Comparison of ENCODE assay signal across 16 mouse cellular contexts in the genomic region with DNA sequence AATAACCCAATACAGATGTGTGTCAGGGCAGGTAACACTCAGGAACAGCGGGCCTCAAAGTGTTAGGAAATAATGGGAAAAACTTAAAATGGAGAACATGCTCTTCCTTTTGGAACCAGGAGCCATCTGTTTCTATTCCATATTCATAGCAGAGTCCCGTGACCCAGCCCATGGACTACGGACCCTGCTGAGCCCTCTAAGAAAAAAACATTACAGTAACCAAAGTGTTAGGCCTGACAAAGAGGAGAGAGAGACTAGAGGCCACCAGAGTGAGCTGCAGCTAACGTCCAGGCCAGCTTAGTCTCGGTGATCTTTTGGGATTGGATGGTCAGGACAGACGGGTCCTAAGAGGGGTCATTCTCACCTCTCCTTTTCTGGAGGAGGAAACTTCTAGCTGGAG. TPM values are rescaled to one million over a fixed set of nuclear protein-coding genes. Genes with fewer than 3 reads are reported as not detected.
A peak's percentile ranks its signal among the peaks of the same experiment; 100 is the strongest.
DNase-seq lines count a peak whose midpoint lies in the region; ATAC-seq and TF ChIP-seq lines count a peak whose summit lies in the region.
"Had no signal": no experiment of that assay in that cellular context is flagged by ENCODE, and none has a peak within 500 bp of the region (broad histone marks: within the 10 kb centered on the region; RNA-seq: fewer than 3 reads in every experiment).

No protein-coding gene starts in this region.

- peaks cover 16% of the 10 kb centered on the region for H3K4me1 ChIP-seq in forebrain, embryonic 13.5 days
- peaks cover 5% of the 10 kb centered on the region; the same call in 1 of the 2 replicates for H3K4me1 ChIP-seq in forebrain, embryonic 16.5 days (replicated peaks; ENCODE audit: control insufficient read depth, insufficient read depth, low read length)
- H3K4me1 ChIP-seq in kidney, embryonic 15.5 days, result peaks cover 22% of the 10 kb centered on the region
- H3K4me1 ChIP-seq in intestine, postnatal 0 days (replicated peaks; ENCODE audit: control insufficient read depth, insufficient read depth, low read length), result no peaks in the 10 kb centered on the region
- H3K4me1 ChIP-seq in limb, embryonic 12.5 days (replicated peaks), result peaks cover 30% of the 10 kb centered on the region

- TF ChIP-seq CTCF in intestine, postnatal 0 days (IDR thresholded peaks at IDR 0.05; ENCODE audit: low read depth), result peak; percentile 37

- H3K36me3 ChIP-seq in forebrain, embryonic 13.5 days (ENCODE audit: poor library complexity, severe bottlenecking), result no peaks in the 10 kb centered on the region
- H3K36me3 ChIP-seq in forebrain, embryonic 16.5 days (ENCODE audit: control insufficient read depth, insufficient read depth), result no peaks in the 10 kb centered on the region
- H3K36me3 ChIP-seq in kidney, embryonic 15.5 days, result no peaks in the 10 kb centered on the region
- no peaks in the 10 kb centered on the region for H3K36me3 ChIP-seq in intestine, postnatal 0 days (ENCODE audit: control insufficient read depth, insufficient read depth)
- H3K36me3 ChIP-seq in limb, embryonic 12.5 days, result no peaks in the 10 kb centered on the region
- H3K36me3 ChIP-seq: forebrain, embryonic 12.5 days had no signal

- H3K27ac ChIP-seq in forebrain, embryonic 13.5 days, result no peak overlapping the region; the same call in 1 of the 2 replicates
- no peak overlapping the region for H3K27ac ChIP-seq in forebrain, embryonic 16.5 days (ENCODE audit: low read length)
- no peak overlapping the region for H3K27ac ChIP-seq in kidney, embryonic 15.5 days
- peak overlapping the region; percentile 78 for H3K27ac ChIP-seq in intestine, postnatal 0 days (ENCODE audit: low read depth, low read length)
- peak overlapping the region; percentile 80 for H3K27ac ChIP-seq in limb, embryonic 12.5 days
- H3K27ac ChIP-seq: forebrain, embryonic 12.5 days; layer of hippocampus, adult 2 months had no signal

- H3K9ac ChIP-seq in forebrain, embryonic 13.5 days, result peak overlapping the region; percentile 45; the same call in 1 of the 2 replicates
- H3K9ac ChIP-seq in forebrain, embryonic 16.5 days (replicated peaks; ENCODE audit: low read depth, low read length), result no peak overlapping the region
- H3K9ac ChIP-seq in kidney, embryonic 15.5 days, result no peak overlapping the region
- no peak overlapping the region for H3K9ac ChIP-seq in intestine, postnatal 0 days (ENCODE audit: low read depth, low read length)
- no peak overlapping the region for H3K9ac ChIP-seq in limb, embryonic 12.5 days (replicated peaks)
- H3K9ac ChIP-seq: forebrain, embryonic 12.5 days had no signal

- no peaks in the 10 kb centered on the region for H3K9me3 ChIP-seq in forebrain, embryonic 13.5 days (replicated peaks)
- H3K9me3 ChIP-seq in forebrain, embryonic 16.5 days (ENCODE audit: control insufficient read depth, low read length), result no peaks in the 10 kb centered on the region; the same call in 1 of the 2 replicates
- no peaks in the 10 kb centered on the region for H3K9me3 ChIP-seq in kidney, embryonic 15.5 days (replicated peaks)
- no peaks in the 10 kb centered on the region for H3K9me3 ChIP-seq in intestine, postnatal 0 days (ENCODE audit: control insufficient read depth)
- no peaks in the 10 kb centered on the region; the same call in 1 of the 2 replicates for H3K9me3 ChIP-seq in limb, embryonic 12.5 days
- H3K9me3 ChIP-seq: forebrain, embryonic 12.5 days had no signal

- no peak overlapping the region for H3K4me3 ChIP-seq in forebrain, embryonic 13.5 days
- H3K4me3 ChIP-seq in forebrain, embryonic 16.5 days (replicated peaks; ENCODE audit: low read length), result no peak overlapping the region
- H3K4me3 ChIP-seq in kidney, embryonic 15.5 days (replicated peaks), result no peak overlapping the region
- H3K4me3 ChIP-seq in intestine, postnatal 0 days (ENCODE audit: low read depth, low read length), result no peak overlapping the region
- no peak overlapping the region for H3K4me3 ChIP-seq in limb, embryonic 12.5 days (replicated peaks)
- H3K4me3 ChIP-seq: forebrain, embryonic 12.5 days; layer of hippocampus, adult 2 months; megakaryocyte, embryonic 14.5 days had no signal

- DNase-seq in kidney, adult 11 months, result peak; percentile 61
- no peak for DNase-seq in gastrocnemius, postnatal 4 days (ENCODE audit: low spot score in 2 of 2)
- DNase-seq in c-Kit-positive CD71-positive TER-119-positive erythroid progenitor cells, embryonic 14.5 days (ENCODE audit: low spot score), result no peak
- DNase-seq: lung, adult 18-20 months; thymus, adult 18-20 months had no signal

- 50% methylated on average over 6 of the region's 6 CpGs for WGBS in forebrain, embryonic 13.5 days
- WGBS in forebrain, embryonic 16.5 days, result 49% methylated on average over 6 of the region's 6 CpGs
- 55% methylated on average over 6 of the region's 6 CpGs for WGBS in kidney, embryonic 15.5 days
- WGBS in intestine, postnatal 0 days, result 31% methylated on average over 6 of the region's 6 CpGs
- 27% methylated on average over 6 of the region's 6 CpGs for WGBS in limb, embryonic 12.5 days

- no peak overlapping the region for H3K4me2 ChIP-seq in forebrain, embryonic 13.5 days
- no peak overlapping the region for H3K4me2 ChIP-seq in forebrain, embryonic 16.5 days (ENCODE audit: low read length)
- no peak overlapping the region for H3K4me2 ChIP-seq in kidney, embryonic 15.5 days
- H3K4me2 ChIP-seq in intestine, postnatal 0 days (replicated peaks; ENCODE audit: low read depth), result peak overlapping the region; percentile 22
- H3K4me2 ChIP-seq in limb, embryonic 12.5 days, result no peak overlapping the region
- H3K4me2 ChIP-seq: forebrain, embryonic 12.5 days had no signal

- ATAC-seq in forebrain, embryonic 13.5 days, result no peak
- no peak for ATAC-seq in forebrain, embryonic 16.5 days
- no peak for ATAC-seq in kidney, embryonic 15.5 days (replicated peaks; ENCODE audit: low FRiP score)
- ATAC-seq in intestine, postnatal 0 days, result peak; percentile 65
- no peak for ATAC-seq in limb, embryonic 12.5 days (ENCODE audit: insufficient number of reproducible peaks, insufficient read depth, low FRiP score, low TSS enrichment, low read depth)

- H3K27me3 ChIP-seq in forebrain, embryonic 13.5 days, result peaks cover 7% of the 10 kb centered on the region; the same call in 1 of the 2 replicates
- H3K27me3 ChIP-seq in forebrain, embryonic 16.5 days (replicated peaks; ENCODE audit: control insufficient read depth, insufficient read depth, low read length), result peaks cover 6% of the 10 kb centered on the region
- H3K27me3 ChIP-seq in kidney, embryonic 15.5 days, result peaks cover 4% of the 10 kb centered on the region; the same call in 1 of the 2 replicates
- H3K27me3 ChIP-seq in intestine, postnatal 0 days (replicated peaks; ENCODE audit: control insufficient read depth, insufficient read depth, low read length), result no peaks in the 10 kb centered on the region
- H3K27me3 ChIP-seq in limb, embryonic 12.5 days, result peaks cover 3% of the 10 kb centered on the region; the same call in 1 of the 2 replicates

RNA-seq across cellular contexts. Expression of a gene that starts 5.1 kb away (rescaled TPM):
- 8.9 and 10.3 TPM in 2 replicates for polyA plus RNA-seq in forebrain, embryonic 13.5 days (2015; fragmentation: Nextera tagmentation; extraction: Ambion mirVana)
- 11.2 and 16.1 TPM in 2 replicates for polyA plus RNA-seq in forebrain, embryonic 16.5 days (2015; fragmentation: Nextera tagmentation; extraction: Ambion mirVana)
- polyA plus RNA-seq in kidney, embryonic 15.5 days (2015; fragmentation: Nextera tagmentation; extraction: Ambion mirVana), result 23.6 and 25.4 TPM in 2 replicates
- 10.6 and 11.1 TPM in 2 replicates for polyA plus RNA-seq in intestine, postnatal 0 days (2015; fragmentation: Nextera tagmentation; extraction: Ambion mirVana)
- polyA plus RNA-seq in limb, embryonic 12.5 days (2016; fragmentation: Nextera tagmentation; extraction: Ambion mirVana), result 22.1 and 25.7 TPM in 2 replicates
- total RNA-seq in gastrocnemius, postnatal 4 days (2021), result 10 to 100 TPM; 56.6 to 60.6 TPM

RNA-seq across cellular contexts. Expression of a gene that starts 15.7 kb away (rescaled TPM):
- polyA plus RNA-seq in forebrain, embryonic 13.5 days (2015; fragmentation: Nextera tagmentation; extraction: Ambion mirVana), result 82.1 and 94.8 TPM in 2 replicates
- polyA plus RNA-seq in forebrain, embryonic 16.5 days (2015; fragmentation: Nextera tagmentation; extraction: Ambion mirVana), result 138 and 168 TPM in 2 replicates
- polyA plus RNA-seq in kidney, embryonic 15.5 days (2015; fragmentation: Nextera tagmentation; extraction: Ambion mirVana), result 29.8 and 36.6 TPM in 2 replicates
- 9.3 and 10.3 TPM in 2 replicates for polyA plus RNA-seq in intestine, postnatal 0 days (2015; fragmentation: Nextera tagmentation; extraction: Ambion mirVana)
- 43.1 and 44.3 TPM in 2 replicates for polyA plus RNA-seq in limb, embryonic 12.5 days (2016; fragmentation: Nextera tagmentation; extraction: Ambion mirVana)
- total RNA-seq in gastrocnemius, postnatal 4 days (2021), result 10 to 100 TPM; 22.1 to 22.5 TPM

RNA-seq across cellular contexts. Expression of a gene that starts 44.2 kb away (rescaled TPM):
- not detected in 2 replicates for polyA plus RNA-seq in forebrain, embryonic 13.5 days (2015; fragmentation: Nextera tagmentation; extraction: Ambion mirVana)
- 0.56 TPM in 1 of 2 replicates, not detected in the other for polyA plus RNA-seq in forebrain, embryonic 16.5 days (2015; fragmentation: Nextera tagmentation; extraction: Ambion mirVana)
- 0.76 TPM in 1 of 2 replicates, not detected in the other for polyA plus RNA-seq in kidney, embryonic 15.5 days (2015; fragmentation: Nextera tagmentation; extraction: Ambion mirVana)
- polyA plus RNA-seq in intestine, postnatal 0 days (2015; fragmentation: Nextera tagmentation; extraction: Ambion mirVana), result not detected in 2 replicates
- 0.69 TPM in 1 of 2 replicates, not detected in the other for polyA plus RNA-seq in limb, embryonic 12.5 days (2016; fragmentation: Nextera tagmentation; extraction: Ambion mirVana)
- total RNA-seq in gastrocnemius, postnatal 4 days (2021), result under 1 TPM in 1 of 2 experiments, not detected in 1; 0.54 TPM
- total RNA-seq: layer of hippocampus, adult 2 months; left cerebral cortex, postnatal 14 days had no signal
- polyA plus RNA-seq: forebrain, embryonic 12.5 days; neural tube, embryonic 11.5 days; spleen, adult 2 months had no signal

RNA-seq across cellular contexts. Expression of a gene that starts 44.2 kb away (rescaled TPM):
- 63.6 and 68.1 TPM in 2 replicates for polyA plus RNA-seq in forebrain, embryonic 13.5 days (2015; fragmentation: Nextera tagmentation; extraction: Ambion mirVana)
- 74.5 and 78.4 TPM in 2 replicates for polyA plus RNA-seq in forebrain, embryonic 16.5 days (2015; fragmentation: Nextera tagmentation; extraction: Ambion mirVana)
- 61.0 and 66.4 TPM in 2 replicates for polyA plus RNA-seq in kidney, embryonic 15.5 days (2015; fragmentation: Nextera tagmentation; extraction: Ambion mirVana)
- polyA plus RNA-seq in intestine, postnatal 0 days (2015; fragmentation: Nextera tagmentation; extraction: Ambion mirVana), result 21.1 and 25.0 TPM in 2 replicates
- polyA plus RNA-seq in limb, embryonic 12.5 days (2016; fragmentation: Nextera tagmentation; extraction: Ambion mirVana), result 54.0 and 59.4 TPM in 2 replicates
- total RNA-seq in gastrocnemius, postnatal 4 days (2021), result 10 to 100 TPM; 31.3 to 35.4 TPM

RNA-seq across cellular contexts. Expression of a gene that starts 47.7 kb away (rescaled TPM):
- polyA plus RNA-seq in forebrain, embryonic 13.5 days (2015; fragmentation: Nextera tagmentation; extraction: Ambion mirVana), result 32.5 and 33.3 TPM in 2 replicates
- 17.6 and 25.5 TPM in 2 replicates for polyA plus RNA-seq in forebrain, embryonic 16.5 days (2015; fragmentation: Nextera tagmentation; extraction: Ambion mirVana)
- 23.1 and 23.7 TPM in 2 replicates for polyA plus RNA-seq in kidney, embryonic 15.5 days (2015; fragmentation: Nextera tagmentation; extraction: Ambion mirVana)
- polyA plus RNA-seq in intestine, postnatal 0 days (2015; fragmentation: Nextera tagmentation; extraction: Ambion mirVana), result 9.0 and 11.7 TPM in 2 replicates
- polyA plus RNA-seq in limb, embryonic 12.5 days (2016; fragmentation: Nextera tagmentation; extraction: Ambion mirVana), result 24.5 and 31.5 TPM in 2 replicates
- 10 to 100 TPM; 62.5 to 67.3 TPM for total RNA-seq in gastrocnemius, postnatal 4 days (2021)

Comparison
In these comparisons a context has a peak if more than half of its experiments do, and no peak if none do; other contexts are left out.
1. H3K27ac ChIP-seq: peak in intestine, postnatal 0 days (single experiment) and limb, embryonic 12.5 days (single experiment); none in forebrain, embryonic 13.5 days (single experiment), forebrain, embryonic 16.5 days (single experiment) and kidney, embryonic 15.5 days (single experiment).